Mouse (Mus musculus) forebrain, embryonic 12.5 days (tissue): ENCODE measurements at regions not wholly inside any gene's neighbourhood (a gene's known extent, or its start where the extent isn't known, plus 50 kb on each side); places are given as distances from the start of the nearest gene placed in this dataset.

ENCODE experiments used
- ATAC-seq: fragments of 200-750 bp; cut with Nextera tagmentation; 2 replicates; pipeline ENCODE4 v1.8.0; 2017; ENCODE audit warnings: moderate TSS enrichment; ENCODE audit not compliant: low FRiP score
- H3K27ac ChIP-seq: fragments of 300-500 bp; sonication (generic); 2 replicates; pipeline ENCODE4 v1.5.1; 2016; ENCODE audit warnings: mild to moderate bottlenecking
- H3K27me3 ChIP-seq: fragments of 300-500 bp; sonication (generic); 2 replicates; pipeline ENCODE4 v1.6.1; 2016; ENCODE audit warnings: mild to moderate bottlenecking
- H3K36me3 ChIP-seq: fragments of 300-500 bp; sonication (generic); replicated peaks from 2 replicates; pipeline ENCODE4 v1.6.1; 2016; ENCODE audit warnings: mild to moderate bottlenecking
- H3K4me1 ChIP-seq: fragments of 300-500 bp; sonication (generic); 2 replicates; pipeline ENCODE4 v1.6.1; 2016
- H3K4me2 ChIP-seq: fragments of 300-500 bp; sonication (generic); 2 replicates; pipeline ENCODE4 v1.6.1; 2016; ENCODE audit warnings: mild to moderate bottlenecking, moderate library complexity
- H3K4me3 ChIP-seq: fragments of 300-500 bp; sonication (generic); replicated peaks from 2 replicates; pipeline ENCODE4 v1.5.1; 2016; ENCODE audit warnings: mild to moderate bottlenecking
- H3K9ac ChIP-seq: fragments of 300-500 bp; sonication (generic); 2 replicates; pipeline ENCODE4 v1.6.1; 2016; ENCODE audit warnings: mild to moderate bottlenecking
- H3K9me3 ChIP-seq: fragments of 300-500 bp; sonication (generic); 2 replicates; pipeline ENCODE4 v1.6.1; 2016
- WGBS: fragments of 180-500 bp; shearing (Covaris S2); methylation state at CpG from one replicate; pipeline ENCODE4 v1.1.7; 2016; 5-methylcytosine and 5-hydroxymethylcytosine counted together

GRCm38 (mm10) chr14:99713069-99713830, 414.8 kb downstream of the Klf5 start:
- no peak overlapping the region for H3K27ac ChIP-seq
- H3K4me1 ChIP-seq: peaks cover 4% of the 10 kb centered on the region; the same call in 1 of the 2 replicates
- no peaks in the 10 kb centered on the region for H3K36me3 ChIP-seq
- no peak for ATAC-seq
- H3K27me3 ChIP-seq: 0 out of 2 replicates have a peak, but pooled peaks cover 4% of the 10 kb centered on the region
- H3K9me3 ChIP-seq: no peaks in the 10 kb centered on the region
- H3K4me2 ChIP-seq: no peak overlapping the region
- H3K4me3 ChIP-seq: no peak overlapping the region
- 85% methylated on average over 8 of the region's 8 CpGs for whole genome bisulfite sequencing
- no peak overlapping the region for H3K9ac ChIP-seq

DNA sequence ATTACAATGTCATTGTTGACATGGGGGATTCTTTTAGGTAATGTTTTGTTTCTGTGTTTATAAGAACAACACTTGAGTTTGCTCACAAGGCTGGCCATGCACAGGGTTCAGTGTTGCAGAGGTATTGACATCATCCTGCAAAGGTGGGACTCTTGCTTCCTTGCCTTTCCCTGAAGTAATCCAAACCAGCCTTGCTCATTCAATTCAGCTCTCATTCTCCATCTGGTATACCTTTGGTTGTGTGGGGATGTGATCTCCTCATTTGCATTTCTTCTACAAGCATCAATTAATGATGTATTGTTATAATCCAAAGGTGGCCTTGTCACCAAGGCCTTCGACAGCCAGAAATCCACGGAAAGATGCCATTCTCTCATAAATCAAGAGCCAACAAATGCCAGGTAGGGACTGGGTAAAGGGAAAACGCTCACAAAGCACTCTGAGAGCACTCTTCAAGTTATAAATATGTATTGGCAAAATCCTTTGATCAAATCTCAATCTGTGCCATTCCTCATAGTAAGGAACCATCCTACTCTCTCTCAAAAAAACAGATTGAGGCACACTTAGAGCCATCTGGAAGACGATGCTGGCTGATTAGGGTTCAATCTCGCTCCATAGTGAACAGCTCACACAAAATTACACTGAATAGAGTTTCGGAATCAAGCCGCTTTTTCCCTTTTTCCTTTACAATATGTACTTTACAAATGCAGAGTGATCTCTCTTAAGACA, 435.1 kb downstream of the Klf5 start:
- WGBS: 75% methylated on average over 7 of the region's 7 CpGs
- Histone ChIP-seq H3K9me3 (no peaks in the 10 kb centered on the region), H3K4me1 (no peaks in the 10 kb centered on the region), H3K27ac (no peak overlapping the region), H3K4me2 (no peak overlapping the region), H3K9ac (no peak overlapping the region), H3K36me3 (no peaks in the 10 kb centered on the region), H3K27me3 (no peaks in the 10 kb centered on the region), H3K4me3 (no peak overlapping the region)
- ATAC-seq: no peak

DNA sequence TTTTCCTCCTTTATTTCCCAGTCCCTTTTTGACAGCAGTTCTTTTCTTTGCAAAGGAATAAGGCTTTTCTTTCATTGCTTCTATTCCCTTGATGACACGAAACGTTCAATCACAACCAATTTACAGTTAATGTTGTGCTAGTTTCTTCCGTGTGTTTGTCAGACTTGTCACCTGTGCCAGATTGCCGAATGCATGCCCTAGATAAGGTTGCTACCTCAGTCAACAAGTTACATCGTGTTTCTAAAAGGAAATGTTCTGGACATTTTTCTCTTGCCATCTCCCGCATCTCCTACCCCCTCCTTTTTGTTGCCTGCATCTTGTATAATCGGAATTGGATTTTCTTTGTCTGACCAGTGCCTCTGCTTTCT, 435.7 kb downstream of the Klf5 start:
- 86% methylated on average over 7 of the region's 7 CpGs for WGBS
- ATAC-seq: no peak

DNA sequence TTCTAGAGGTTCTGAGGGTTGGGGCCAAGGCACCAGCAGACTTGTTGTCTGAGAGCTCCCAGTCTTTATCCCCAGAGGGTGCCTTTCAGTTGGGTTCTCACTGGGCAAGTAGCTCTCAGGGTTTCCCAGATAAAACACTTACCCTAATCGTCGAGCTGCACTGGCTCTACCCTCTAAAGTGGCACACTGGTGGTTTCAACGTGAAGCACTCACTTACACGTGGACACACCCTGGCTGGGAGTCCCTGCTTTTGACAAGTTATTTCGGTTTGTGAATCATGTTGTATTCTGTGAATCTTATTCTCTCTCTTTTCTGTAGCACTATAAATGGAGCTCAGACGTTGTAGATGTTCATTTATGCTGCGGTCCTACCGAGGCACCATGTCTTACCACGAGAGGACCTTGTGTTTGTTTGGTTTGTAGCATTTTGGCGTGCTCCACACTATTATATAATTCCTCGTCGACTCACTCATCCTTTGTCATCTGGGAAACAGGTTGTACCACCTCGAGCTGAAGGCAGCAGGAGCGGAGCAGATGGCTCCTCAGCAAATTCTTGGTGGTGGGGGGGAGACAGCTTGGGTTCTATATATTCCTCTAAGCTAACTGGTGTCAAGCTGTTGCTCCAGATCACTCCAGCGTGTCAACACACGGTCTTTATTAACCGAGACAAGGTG, 445.3 kb downstream of the Klf5 start:
- Histone ChIP-seq H3K27ac (no peak overlapping the region), H3K9ac (no peak overlapping the region), H3K9me3 (no peaks in the 10 kb centered on the region), H3K36me3 (no peaks in the 10 kb centered on the region), H3K4me1 (peaks cover 4% of the 10 kb centered on the region), H3K4me3 (no peak overlapping the region), H3K4me2 (no peak overlapping the region), H3K27me3 (no peaks in the 10 kb centered on the region)
- WGBS: 89% methylated on average over 17 of the region's 17 CpGs
- no peak for ATAC-seq

More for the DNA sequence above, 435.7 kb downstream of the Klf5 start:
- H3K27ac ChIP-seq: no peak overlapping the region
- no peaks in the 10 kb centered on the region for H3K4me1 ChIP-seq
- no peaks in the 10 kb centered on the region for H3K36me3 ChIP-seq
- H3K9me3 ChIP-seq: no peaks in the 10 kb centered on the region
- H3K4me3 ChIP-seq: no peak overlapping the region
- H3K27me3 ChIP-seq: no peaks in the 10 kb centered on the region
- no peak overlapping the region for H3K9ac ChIP-seq
- H3K4me2 ChIP-seq: no peak overlapping the region

- H3K9ac ChIP-seq: no peak overlapping the region
- peaks cover 15% of the 10 kb centered on the region for H3K4me1 ChIP-seq
- no peak for ATAC-seq
- H3K4me2 ChIP-seq: no peak overlapping the region
- H3K9me3 ChIP-seq: no peaks in the 10 kb centered on the region
- H3K4me3 ChIP-seq: no peak overlapping the region
- WGBS: 87% methylated on average over 7 of the region's 7 CpGs
- H3K36me3 ChIP-seq: no peaks in the 10 kb centered on the region
- no peak overlapping the region for H3K27ac ChIP-seq
- no peaks in the 10 kb centered on the region for H3K27me3 ChIP-seq
Measured at GRCm38 (mm10) chr14:99745209-99745608, 446.7 kb downstream of the Klf5 start.

DNA sequence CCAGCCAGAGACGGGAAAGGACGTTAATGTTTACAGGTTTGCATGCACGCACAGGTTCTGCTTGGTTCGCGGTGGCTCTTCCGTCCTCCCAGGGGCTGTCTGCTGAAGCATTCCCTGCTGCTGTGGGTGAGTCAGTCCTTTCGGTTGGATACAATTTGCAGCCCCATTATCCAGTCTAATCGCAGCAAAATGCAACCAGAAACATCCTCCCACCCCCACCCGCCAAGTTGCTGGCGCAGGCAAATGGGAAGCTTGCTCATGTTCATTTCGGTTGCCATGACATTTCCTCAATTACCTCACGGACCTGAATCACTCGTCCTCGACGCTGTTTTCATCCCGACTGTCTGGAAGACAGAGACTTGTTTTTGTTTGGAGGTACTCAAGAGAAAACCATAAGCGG, 449.7 kb downstream of the Klf5 start:
- no peaks in the 10 kb centered on the region; the same call in 1 of the 2 replicates for H3K27me3 ChIP-seq
- no peaks in the 10 kb centered on the region for H3K9me3 ChIP-seq
- no peak overlapping the region for H3K4me2 ChIP-seq
- H3K36me3 ChIP-seq: no peaks in the 10 kb centered on the region
- WGBS: 70% methylated on average over 17 of the region's 17 CpGs
- peak; percentile 37 for ATAC-seq
- no peak overlapping the region for H3K4me3 ChIP-seq
- no peak overlapping the region for H3K9ac ChIP-seq
- peak overlapping the region; percentile 59; the same call in 1 of the 2 replicates for H3K27ac ChIP-seq
- peaks cover 18% of the 10 kb centered on the region for H3K4me1 ChIP-seq

- no peaks in the 10 kb centered on the region; the same call in 1 of the 2 replicates for H3K27me3 ChIP-seq
- H3K27ac ChIP-seq: peak overlapping the region; percentile 50
- H3K36me3 ChIP-seq: no peaks in the 10 kb centered on the region
- peaks cover 18% of the 10 kb centered on the region for H3K4me1 ChIP-seq
- no peak overlapping the region for H3K4me2 ChIP-seq
- no peaks in the 10 kb centered on the region for H3K9me3 ChIP-seq
- no peak overlapping the region for H3K9ac ChIP-seq
- peak; percentile 67 for ATAC-seq
- WGBS: 48% methylated on average over 12 of the region's 12 CpGs
- no peak overlapping the region for H3K4me3 ChIP-seq
Measured at GRCm38 (mm10) chr14:99749308-99750305, 451.1 kb downstream of the Klf5 start.

GRCm38 (mm10) chr14:99758045-99758444, 459.6 kb downstream of the Klf5 start:
- no peak for ATAC-seq

GRCm38 (mm10) chr14:99763336-99763735, 464.8 kb downstream of the Klf5 start:
- ATAC-seq: no peak
- Histone ChIP-seq H3K4me3 (no peak overlapping the region), H3K27ac (no peak overlapping the region), H3K9me3 (no peaks in the 10 kb centered on the region), H3K4me1 (no peaks in the 10 kb centered on the region), H3K36me3 (no peaks in the 10 kb centered on the region), H3K27me3 (no peaks in the 10 kb centered on the region), H3K9ac (no peak overlapping the region), H3K4me2 (no peak overlapping the region)
- 72% methylated on average over 3 of the region's 3 CpGs for WGBS

More at GRCm38 (mm10) chr14:99758045-99758444, 459.6 kb downstream of the Klf5 start:
- Histone ChIP-seq H3K27ac (no peak overlapping the region), H3K4me2 (no peak overlapping the region), H3K4me1 (0 out of 2 replicates have a peak, but pooled peaks cover 7% of the 10 kb centered on the region), H3K9ac (no peak overlapping the region), H3K4me3 (no peak overlapping the region), H3K36me3 (no peaks in the 10 kb centered on the region), H3K9me3 (no peaks in the 10 kb centered on the region), H3K27me3 (no peaks in the 10 kb centered on the region)
- 69% methylated on average over 5 of the region's 5 CpGs for WGBS

- Histone ChIP-seq H3K4me3 (no peak overlapping the region), H3K9me3 (no peaks in the 10 kb centered on the region), H3K4me2 (no peak overlapping the region), H3K27me3 (no peaks in the 10 kb centered on the region), H3K27ac (no peak overlapping the region), H3K4me1 (no peaks in the 10 kb centered on the region), H3K36me3 (no peaks in the 10 kb centered on the region), H3K9ac (no peak overlapping the region)
- ATAC-seq: no peak
- whole genome bisulfite sequencing: 88% methylated on average over 1 of the region's 1 CpGs
Measured at GRCm38 (mm10) chr14:99771009-99771408, 472.5 kb downstream of the Klf5 start.

- ATAC-seq: no peak
- H3K4me1 ChIP-seq: no peaks in the 10 kb centered on the region
- WGBS: 88% methylated on average over 19 of the region's 19 CpGs
- no peak overlapping the region for H3K9ac ChIP-seq
- H3K9me3 ChIP-seq: no peaks in the 10 kb centered on the region
- no peak overlapping the region for H3K27ac ChIP-seq
- H3K36me3 ChIP-seq: no peaks in the 10 kb centered on the region
- H3K4me2 ChIP-seq: no peak overlapping the region
- H3K27me3 ChIP-seq: no peaks in the 10 kb centered on the region
- H3K4me3 ChIP-seq: no peak overlapping the region
Measured at GRCm38 (mm10) chr14:99772774-99773423, 474.4 kb downstream of the Klf5 start.
